Mouse (Mus musculus) neural tube, embryonic 14.5 days (tissue): ENCODE measurements around the gene Dnajb6. TPM values are rescaled to one million over a fixed set of nuclear protein-coding genes. Genes with fewer than 3 reads are reported as not detected.

Experiments used
- polyA plus RNA-seq: library from polyadenylated mRNA; unstranded; fragments of >200 nt; fragmentation: Nextera tagmentation; extraction: Ambion mirVana; gene quantifications from 2 replicates; pipeline ENCODE4 v1.2.1, GENCODE M21; 2014

The Dnajb6 gene
- polyA plus RNA-seq, 1 experiment from 2014 or later = 309 TPM

Other genes starting within 250 kb of the Dnajb6 start
- 46.8 and 54.9 TPM in 2 replicates for gene Ube3c, start 166.4 kb upstream of the Dnajb6 start, polyA plus RNA-seq
- not detected in 2 replicates for gene Gm5129, start 248 bp downstream of the Dnajb6 start, polyA plus RNA-seq